Mouse (Mus musculus): ENCODE results near the gene Gm20521. TPM values are rescaled to one million over a fixed set of nuclear protein-coding genes. Genes with fewer than 3 reads are reported as not detected.

Gene Gm20521
- polyA plus RNA-seq, 1 experiment from 2014 or later = not detected

DNA sequence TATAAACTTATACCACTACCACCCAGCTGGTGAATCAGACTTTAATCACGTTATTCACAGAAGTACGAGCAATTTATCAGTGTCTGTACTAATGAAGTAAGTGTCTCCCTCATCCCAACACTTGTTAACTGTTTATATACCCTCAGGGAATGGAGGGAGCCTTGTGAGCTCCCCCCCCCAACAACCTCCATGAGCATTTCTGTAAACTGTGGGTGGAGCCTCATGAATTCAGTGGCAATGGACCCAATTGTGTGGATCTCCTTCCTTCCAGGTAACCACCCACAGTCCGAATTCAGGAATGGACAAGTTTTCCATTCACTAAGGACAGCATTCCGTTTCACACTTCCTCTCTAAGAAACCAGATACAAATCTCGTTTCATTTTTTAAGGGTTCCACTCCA lies 17.6 kb upstream of the Gm20521 start:
- Histone ChIP-seq H3K4me1 (ENCODE audit: control insufficient read depth, insufficient read depth, low read length) (peaks cover 4% of the 10 kb centered on the region), H3K9ac (replicated peaks; ENCODE audit: low read length) (no peak overlapping the region), H3K36me3 (ENCODE audit: control insufficient read depth, insufficient read depth, low read length) (no peaks in the 10 kb centered on the region), H3K27me3 (ENCODE audit: control insufficient read depth, insufficient read depth, low read length) (no peaks in the 10 kb centered on the region), H3K4me3 (replicated peaks; ENCODE audit: low read depth, low read length) (no peak overlapping the region), H3K9me3 (ENCODE audit: control insufficient read depth, low read length) (no peaks in the 10 kb centered on the region), H3K4me2 (ENCODE audit: low read length) (no peak overlapping the region), H3K27ac (replicated peaks; ENCODE audit: low read depth, low read length) (no peak overlapping the region)
- 90% methylated on average over 5 of the region's 5 CpGs for WGBS
- ATAC-seq (ENCODE audit: low FRiP score, low TSS enrichment) = no peak
- no peak for DNase-seq

GRCm38 (mm10) chr14:54866268-54866667 lies 17.0 kb upstream of the Gm20521 start:
- peaks cover 4% of the 10 kb centered on the region for H3K4me1 ChIP-seq (ENCODE audit: control insufficient read depth, insufficient read depth, low read length)
- 73% methylated on average over 3 of the region's 3 CpGs for WGBS
- no peak overlapping the region for H3K4me2 ChIP-seq (ENCODE audit: low read length)
- no peak overlapping the region for H3K27ac ChIP-seq (replicated peaks; ENCODE audit: low read depth, low read length)
- H3K9ac ChIP-seq (replicated peaks; ENCODE audit: low read length) = no peak overlapping the region
- H3K36me3 ChIP-seq (ENCODE audit: control insufficient read depth, insufficient read depth, low read length) = no peaks in the 10 kb centered on the region
- no peaks in the 10 kb centered on the region for H3K27me3 ChIP-seq (ENCODE audit: control insufficient read depth, insufficient read depth, low read length)
- H3K9me3 ChIP-seq (ENCODE audit: control insufficient read depth, low read length) = no peaks in the 10 kb centered on the region
- DNase-seq = no peak
- H3K4me3 ChIP-seq (replicated peaks; ENCODE audit: low read depth, low read length) = no peak overlapping the region
- ATAC-seq (ENCODE audit: low FRiP score, low TSS enrichment) = no peak

- ATAC-seq (ENCODE audit: low FRiP score, low TSS enrichment) = no peak
- WGBS = 51% methylated on average over 5 of the region's 5 CpGs
Observed at GRCm38 (mm10) chr14:54866936-54867335, 16.3 kb upstream of the Gm20521 start.

DNA sequence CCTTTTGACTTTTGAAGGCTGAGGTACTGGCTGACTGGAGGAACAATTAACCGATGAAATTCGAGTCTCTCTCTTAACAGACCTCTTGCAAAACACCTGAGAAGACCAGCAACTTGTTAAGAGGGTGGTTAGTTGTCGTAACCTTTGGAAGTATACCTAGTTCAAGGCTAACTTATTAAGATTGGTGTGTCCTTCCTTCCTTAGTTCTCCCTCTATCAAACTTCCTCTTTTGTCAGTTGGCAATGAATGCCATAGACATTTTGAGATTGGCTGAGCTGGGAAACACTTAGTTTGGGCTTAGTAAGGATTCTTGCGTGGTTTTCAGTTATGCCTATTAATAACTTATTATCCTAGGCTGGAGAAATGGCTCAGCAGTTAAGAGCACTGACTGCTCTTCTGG lies 15.2 kb upstream of the Gm20521 start:
- Histone ChIP-seq H3K4me1 (ENCODE audit: control insufficient read depth, insufficient read depth, low read length) (peaks cover 4% of the 10 kb centered on the region), H3K27ac (replicated peaks; ENCODE audit: low read depth, low read length) (no peak overlapping the region), H3K4me2 (ENCODE audit: low read length) (no peak overlapping the region), H3K4me3 (replicated peaks; ENCODE audit: low read depth, low read length) (no peak overlapping the region), H3K27me3 (ENCODE audit: control insufficient read depth, insufficient read depth, low read length) (no peaks in the 10 kb centered on the region), H3K9me3 (ENCODE audit: control insufficient read depth, low read length) (no peaks in the 10 kb centered on the region), H3K9ac (replicated peaks; ENCODE audit: low read length) (no peak overlapping the region), H3K36me3 (ENCODE audit: control insufficient read depth, insufficient read depth, low read length) (no peaks in the 10 kb centered on the region)
- ATAC-seq (ENCODE audit: low FRiP score, low TSS enrichment) = no peak
- 86% methylated on average over 4 of the region's 4 CpGs for WGBS
- DNase-seq = no peak

More at GRCm38 (mm10) chr14:54866936-54867335, 16.3 kb upstream of the Gm20521 start:
- Histone ChIP-seq H3K27me3 (ENCODE audit: control insufficient read depth, insufficient read depth, low read length) (no peaks in the 10 kb centered on the region), H3K36me3 (ENCODE audit: control insufficient read depth, insufficient read depth, low read length) (no peaks in the 10 kb centered on the region), H3K4me3 (replicated peaks; ENCODE audit: low read depth, low read length) (no peak overlapping the region), H3K4me2 (ENCODE audit: low read length) (no peak overlapping the region), H3K4me1 (ENCODE audit: control insufficient read depth, insufficient read depth, low read length) (peaks cover 4% of the 10 kb centered on the region), H3K9ac (replicated peaks; ENCODE audit: low read length) (no peak overlapping the region), H3K9me3 (ENCODE audit: control insufficient read depth, low read length) (no peaks in the 10 kb centered on the region), H3K27ac (replicated peaks; ENCODE audit: low read depth, low read length) (no peak overlapping the region)
- DNase-seq = no peak

GRCm38 (mm10) chr14:54870861-54871260 lies 12.4 kb upstream of the Gm20521 start, which contains the start of gene Homez:
TSS of gene Homez (minus strand) at chr14:54870961.
- ATAC-seq (ENCODE audit: low FRiP score, low TSS enrichment) = no peak
- Histone ChIP-seq H3K4me2 (ENCODE audit: low read length) (no peak within 1 kb of the TSS), H3K27me3 (ENCODE audit: control insufficient read depth, insufficient read depth, low read length) (no peaks in the 10 kb centered on the region), H3K9ac (replicated peaks; ENCODE audit: low read length) (no peak within 1 kb of the TSS), H3K9me3 (ENCODE audit: control insufficient read depth, low read length) (no peaks in the 10 kb centered on the region), H3K4me3 (replicated peaks; ENCODE audit: low read depth, low read length) (no peak within 1 kb of the TSS), H3K27ac (replicated peaks; ENCODE audit: low read depth, low read length) (no peak within 1 kb of the TSS), H3K4me1 (ENCODE audit: control insufficient read depth, insufficient read depth, low read length) (peaks cover 7% of the 10 kb centered on the region), H3K36me3 (ENCODE audit: control insufficient read depth, insufficient read depth, low read length) (no peaks in the 10 kb centered on the region)
- DNase-seq = no peak
- 90% methylated on average over 5 of the region's 5 CpGs for WGBS

- no peak overlapping the region for H3K27ac ChIP-seq (replicated peaks; ENCODE audit: low read depth, low read length)
- ATAC-seq (ENCODE audit: low FRiP score, low TSS enrichment) = no peak
- H3K4me3 ChIP-seq (replicated peaks; ENCODE audit: low read depth, low read length) = no peak overlapping the region
- no peak for DNase-seq
- no peaks in the 10 kb centered on the region for H3K9me3 ChIP-seq (ENCODE audit: control insufficient read depth, low read length)
- WGBS = 94% methylated on average over 3 of the region's 3 CpGs
- H3K36me3 ChIP-seq (ENCODE audit: control insufficient read depth, insufficient read depth, low read length) = no peaks in the 10 kb centered on the region
- peaks cover 7% of the 10 kb centered on the region for H3K4me1 ChIP-seq (ENCODE audit: control insufficient read depth, insufficient read depth, low read length)
- H3K27me3 ChIP-seq (ENCODE audit: control insufficient read depth, insufficient read depth, low read length) = no peaks in the 10 kb centered on the region
- no peak overlapping the region for H3K9ac ChIP-seq (replicated peaks; ENCODE audit: low read length)
- H3K4me2 ChIP-seq (ENCODE audit: low read length) = no peak overlapping the region
Observed at GRCm38 (mm10) chr14:54874165-54874564, 9.1 kb upstream of the Gm20521 start.

DNA sequence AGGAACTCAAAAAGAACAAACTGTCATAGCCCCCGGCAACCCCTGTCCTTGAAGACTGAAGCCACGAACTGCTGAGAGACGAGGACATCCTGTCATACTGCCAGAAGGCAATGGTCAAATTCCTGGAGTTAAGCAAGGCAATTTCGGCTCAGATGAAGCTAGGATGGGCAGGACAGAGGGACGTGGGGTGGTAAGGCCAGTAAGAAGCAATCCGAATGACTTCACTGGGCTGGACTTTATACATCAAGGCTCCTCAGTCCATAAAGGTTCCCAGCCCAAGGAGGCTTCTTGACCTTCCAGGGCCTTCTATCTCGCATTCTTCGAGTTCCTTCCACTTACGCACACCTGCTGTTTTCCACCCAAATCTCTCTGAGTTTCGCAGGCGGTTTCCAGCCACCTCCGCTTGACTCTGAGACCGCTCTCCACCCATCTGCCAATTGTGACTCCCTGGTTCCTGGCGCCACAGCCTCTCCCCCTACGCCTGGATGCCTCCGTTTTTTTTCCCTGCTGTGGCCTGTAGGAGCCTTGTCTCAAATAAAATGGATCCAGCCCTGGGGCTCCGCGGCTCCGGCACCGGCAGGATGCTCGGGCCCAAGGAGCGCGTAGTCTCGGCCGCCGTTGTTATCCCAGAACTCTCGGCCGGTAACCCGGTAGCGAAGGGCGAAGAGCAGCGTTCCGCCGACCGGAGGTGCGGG lies 7.2 kb upstream of the Gm20521 start:
- Histone ChIP-seq H3K4me3 (replicated peaks; ENCODE audit: low read depth, low read length) (peak overlapping the region; percentile 72), H3K4me1 (ENCODE audit: control insufficient read depth, insufficient read depth, low read length) (peaks cover 7% of the 10 kb centered on the region), H3K27ac (replicated peaks; ENCODE audit: low read depth, low read length) (peak overlapping the region; percentile 95), H3K9me3 (ENCODE audit: control insufficient read depth, low read length) (no peaks in the 10 kb centered on the region), H3K36me3 (ENCODE audit: control insufficient read depth, insufficient read depth, low read length) (no peaks in the 10 kb centered on the region), H3K27me3 (ENCODE audit: control insufficient read depth, insufficient read depth, low read length) (no peaks in the 10 kb centered on the region), H3K9ac (replicated peaks; ENCODE audit: low read length) (peak overlapping the region; percentile 91), H3K4me2 (ENCODE audit: low read length) (peak overlapping the region; percentile 97)
- ATAC-seq (ENCODE audit: low FRiP score, low TSS enrichment) (peak; percentile 32; the same call in 1 of the 2 replicates), DNase-seq (no peak)
- 2% methylated on average over 36 of the region's 36 CpGs for WGBS

- Histone ChIP-seq H3K27ac (replicated peaks; ENCODE audit: low read depth, low read length) (peak overlapping the region; percentile 95), H3K9me3 (ENCODE audit: control insufficient read depth, low read length) (no peaks in the 10 kb centered on the region), H3K4me2 (ENCODE audit: low read length) (peak overlapping the region; percentile 97), H3K9ac (replicated peaks; ENCODE audit: low read length) (peak overlapping the region; percentile 91), H3K4me1 (ENCODE audit: control insufficient read depth, insufficient read depth, low read length) (peaks cover 7% of the 10 kb centered on the region), H3K4me3 (replicated peaks; ENCODE audit: low read depth, low read length) (peak overlapping the region; percentile 72), H3K36me3 (ENCODE audit: control insufficient read depth, insufficient read depth, low read length) (no peaks in the 10 kb centered on the region), H3K27me3 (ENCODE audit: control insufficient read depth, insufficient read depth, low read length) (no peaks in the 10 kb centered on the region)
- DNase-seq (peak; percentile 97), ATAC-seq (ENCODE audit: low FRiP score, low TSS enrichment) (peak; percentile 91)
- 0% methylated on average over 69 of the region's 72 CpGs for WGBS
Observed at GRCm38 (mm10) chr14:54876539-54877047, 6.6 kb upstream of the Gm20521 start.

Measured in midbrain, embryonic 14.5 days (tissue).